Mouse (Mus musculus): ENCODE measurements at regions not wholly inside any gene's neighbourhood (a gene's known extent, or its start where the extent isn't known, plus 50 kb on each side); places are given as distances from the start of the nearest gene placed in this dataset.

DNA sequence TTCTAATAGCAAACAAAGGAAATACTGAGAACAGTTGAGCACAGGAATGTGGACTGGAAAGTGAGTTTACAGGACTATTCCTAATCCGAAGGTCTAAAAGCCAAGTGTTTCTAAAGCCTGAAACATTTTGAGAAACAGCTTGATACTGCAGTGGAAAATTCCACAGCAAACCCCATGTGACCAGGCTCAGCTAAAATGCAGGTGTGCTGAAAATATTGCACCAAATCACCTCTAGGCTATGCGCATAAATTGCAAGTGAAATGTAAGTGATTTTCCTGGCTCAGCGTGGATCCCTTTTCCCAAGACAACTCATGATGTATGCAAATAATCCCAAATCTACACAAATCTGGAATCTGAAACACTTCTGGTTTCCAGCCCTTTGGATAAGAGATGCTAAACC is 57.1 kb upstream of the Tut7 start:
- Histone ChIP-seq H3K4me2 (replicated peaks; ENCODE audit: low read depth) (no peak overlapping the region), H3K36me3 (ENCODE audit: control insufficient read depth, insufficient read depth, low read length) (no peaks in the 10 kb centered on the region), H3K27me3 (ENCODE audit: control insufficient read depth, insufficient read depth, low read length) (no peaks in the 10 kb centered on the region), H3K9me3 (ENCODE audit: control insufficient read depth, low read length) (no peaks in the 10 kb centered on the region), H3K27ac (replicated peaks) (no peak overlapping the region), H3K4me1 (replicated peaks; ENCODE audit: control insufficient read depth, insufficient read depth) (no peaks in the 10 kb centered on the region), H3K4me3 (ENCODE audit: low read depth, low read length) (no peak overlapping the region), H3K9ac (ENCODE audit: low read length) (no peak overlapping the region)
- TF ChIP-seq EP300 (optimal IDR thresholded peaks at IDR 0.05) (no peak), CTCF (IDR thresholded peaks at IDR 0.05; ENCODE audit: low read depth) (no peak)
- DNase-seq (ENCODE audit: low spot score) (no peak), ATAC-seq (ENCODE audit: low FRiP score, low TSS enrichment) (no peak)
- WGBS, result 76% methylated on average over 3 of the region's 3 CpGs

DNA sequence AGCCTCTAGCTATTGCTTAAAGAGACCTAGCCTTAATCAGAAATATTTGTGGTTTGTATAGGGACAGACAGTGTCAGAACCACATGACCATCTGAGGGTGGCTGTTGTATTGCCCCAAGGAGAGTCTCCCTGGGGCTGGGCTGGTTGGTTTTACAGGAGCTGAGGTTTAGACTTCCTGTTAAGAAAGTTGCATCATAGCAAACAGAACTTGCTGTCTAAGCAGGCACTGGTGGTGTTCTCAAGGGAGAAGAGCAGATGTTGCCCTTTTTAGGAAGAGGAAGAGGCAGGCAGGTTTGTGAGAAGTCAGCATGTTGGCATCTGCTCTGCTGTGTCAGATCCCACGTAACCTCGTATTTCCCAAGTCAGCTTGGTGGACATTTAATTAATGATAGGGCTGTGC is 52.7 kb upstream of the Tut7 start:
- Histone ChIP-seq H3K9me3 (ENCODE audit: control insufficient read depth, low read length) (no peaks in the 10 kb centered on the region), H3K9ac (ENCODE audit: low read length) (no peak overlapping the region), H3K27me3 (ENCODE audit: control insufficient read depth, insufficient read depth, low read length) (no peaks in the 10 kb centered on the region), H3K4me1 (replicated peaks; ENCODE audit: control insufficient read depth, insufficient read depth) (no peaks in the 10 kb centered on the region), H3K4me3 (ENCODE audit: low read depth, low read length) (no peak overlapping the region), H3K36me3 (ENCODE audit: control insufficient read depth, insufficient read depth, low read length) (no peaks in the 10 kb centered on the region), H3K27ac (replicated peaks) (peak overlapping the region; percentile 49), H3K4me2 (replicated peaks; ENCODE audit: low read depth) (no peak overlapping the region)
- DNase-seq (ENCODE audit: low spot score) (no peak), ATAC-seq (ENCODE audit: low FRiP score, low TSS enrichment) (peak; percentile 73)
- 30% methylated on average over 2 of the region's 2 CpGs for WGBS
- TF ChIP-seq CTCF (IDR thresholded peaks at IDR 0.05; ENCODE audit: low read depth) (no peak), EP300 (optimal IDR thresholded peaks at IDR 0.05) (no peak)

DNA sequence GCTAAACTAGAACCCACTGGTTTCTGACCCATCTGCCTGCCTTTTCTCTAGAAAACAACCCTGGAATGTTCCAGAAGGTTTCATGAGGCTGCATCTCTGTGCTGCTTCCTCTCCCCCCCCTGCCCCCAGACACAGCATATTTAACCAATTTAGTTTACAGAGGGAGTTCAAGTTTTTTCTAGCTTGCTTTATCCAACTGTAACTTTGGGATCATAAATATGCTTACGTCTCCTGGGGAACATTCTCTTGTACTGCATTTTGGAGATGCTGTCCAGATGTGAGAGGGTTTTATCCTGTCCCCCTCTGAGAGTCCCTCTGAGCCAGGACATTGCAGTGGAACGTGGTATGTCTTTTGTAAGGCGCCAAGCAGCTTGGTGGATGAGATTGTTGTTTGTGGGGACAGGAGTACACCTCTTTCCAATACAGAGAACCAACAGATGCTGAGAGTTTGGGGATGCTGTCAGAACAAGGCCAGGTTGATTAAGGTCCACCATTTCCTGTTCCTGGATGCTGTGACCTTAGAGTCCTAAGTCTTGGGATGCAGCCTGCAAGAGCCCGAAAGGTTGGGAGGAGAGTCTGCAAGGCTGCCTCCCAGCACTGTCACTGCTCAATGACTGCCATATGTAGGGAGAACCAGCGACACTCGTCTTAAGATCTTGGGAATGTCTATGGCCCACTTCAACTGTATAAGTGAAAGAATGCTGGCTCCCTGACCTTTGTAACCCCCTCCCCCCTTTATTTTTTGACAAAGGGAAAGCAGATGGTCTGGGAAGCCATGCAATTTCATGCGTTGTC is 51.4 kb upstream of the Tut7 start:
- 67% methylated on average over 7 of the region's 7 CpGs for WGBS
- no peaks in the 10 kb centered on the region for H3K36me3 ChIP-seq (ENCODE audit: control insufficient read depth, insufficient read depth, low read length)
- ATAC-seq (ENCODE audit: low FRiP score, low TSS enrichment) (no peak), DNase-seq (ENCODE audit: low spot score) (no peak)
- H3K4me2 ChIP-seq (replicated peaks; ENCODE audit: low read depth), result no peak overlapping the region
- H3K27ac ChIP-seq (replicated peaks), result 0 out of 2 replicates have a peak overlapping the region, but pooled peaks have one; percentile 30
- H3K9ac ChIP-seq (ENCODE audit: low read length), result no peak overlapping the region
- H3K9me3 ChIP-seq (ENCODE audit: control insufficient read depth, low read length), result no peaks in the 10 kb centered on the region
- H3K4me1 ChIP-seq (replicated peaks; ENCODE audit: control insufficient read depth, insufficient read depth), result no peaks in the 10 kb centered on the region
- H3K4me3 ChIP-seq (ENCODE audit: low read depth, low read length), result no peak overlapping the region
- no peaks in the 10 kb centered on the region for H3K27me3 ChIP-seq (ENCODE audit: control insufficient read depth, insufficient read depth, low read length)
- TF ChIP-seq CTCF (IDR thresholded peaks at IDR 0.05; ENCODE audit: low read depth) (no peak), EP300 (optimal IDR thresholded peaks at IDR 0.05) (no peak)
